Mouse (Mus musculus): ENCODE results near the gene Ncor2. TPM values are rescaled to one million over a fixed set of nuclear protein-coding genes. Genes with fewer than 3 reads are reported as not detected.

The Ncor2 gene
- polyA plus RNA-seq, 1 experiment from 2014 or later, result 17.8 TPM

DNA sequence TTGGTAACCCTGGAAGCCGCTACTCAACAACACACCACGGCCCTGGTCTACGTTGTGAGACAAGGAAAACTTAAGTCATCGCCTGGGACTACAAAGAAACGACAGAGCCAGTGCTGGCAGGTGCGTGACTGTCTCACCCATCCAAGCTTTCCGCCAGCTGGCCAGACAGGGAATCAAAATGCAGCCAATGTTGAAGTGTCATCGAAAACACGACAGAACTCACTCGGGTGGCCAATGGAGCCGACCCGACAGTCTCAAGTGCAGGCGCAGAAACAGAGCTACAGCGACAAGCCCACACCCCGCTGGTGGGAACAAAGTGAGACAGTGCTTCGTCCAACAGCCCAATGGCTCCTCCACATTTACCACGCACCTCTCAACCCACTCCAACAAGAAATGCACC lies 29.9 kb downstream of the Ncor2 start:
- H3K27me3 ChIP-seq (ENCODE audit: poor library complexity, severe bottlenecking), result no peaks in the 10 kb centered on the region
- 92% methylated on average over 17 of the region's 17 CpGs for WGBS
- H3K4me1 ChIP-seq, result peaks cover 76% of the 10 kb centered on the region
- H3K9me3 ChIP-seq, result no peaks in the 10 kb centered on the region
- no peak overlapping the region for H3K4me3 ChIP-seq
- H3K36me3 ChIP-seq (replicated peaks), result peaks cover 16% of the 10 kb centered on the region
- H3K27ac ChIP-seq, result peak overlapping the region; percentile 72
- no peak for DNase-seq (ENCODE audit: extremely low spot score, low spot score)

DNA sequence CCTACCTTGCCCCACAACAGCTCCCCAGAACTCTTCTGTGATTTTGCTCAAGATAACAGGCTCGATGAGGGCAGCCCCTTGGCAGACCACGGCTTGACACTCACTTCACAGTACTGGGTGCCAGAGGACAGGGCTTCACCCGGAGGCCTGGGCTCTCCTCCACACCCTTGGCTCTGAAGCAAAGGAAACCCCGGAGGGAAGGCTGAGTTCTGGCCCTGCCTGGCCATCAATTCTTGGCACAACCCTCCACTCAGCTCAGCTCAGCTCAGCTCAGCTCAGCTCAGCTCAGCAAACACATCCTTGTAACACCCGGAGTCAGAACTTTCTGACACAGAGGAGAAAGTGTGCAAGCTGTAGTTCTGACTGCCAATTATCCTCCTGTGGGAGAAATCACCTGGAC lies 30.3 kb downstream of the Ncor2 start:
- H3K9me3 ChIP-seq, result no peaks in the 10 kb centered on the region
- peaks cover 14% of the 10 kb centered on the region for H3K36me3 ChIP-seq (replicated peaks)
- peak overlapping the region; percentile 72 for H3K27ac ChIP-seq
- H3K4me1 ChIP-seq, result peaks cover 74% of the 10 kb centered on the region
- H3K27me3 ChIP-seq (ENCODE audit: poor library complexity, severe bottlenecking), result no peaks in the 10 kb centered on the region
- no peak for DNase-seq (ENCODE audit: extremely low spot score, low spot score)
- H3K4me3 ChIP-seq, result no peak overlapping the region
- 86% methylated on average over 5 of the region's 5 CpGs for WGBS

DNA sequence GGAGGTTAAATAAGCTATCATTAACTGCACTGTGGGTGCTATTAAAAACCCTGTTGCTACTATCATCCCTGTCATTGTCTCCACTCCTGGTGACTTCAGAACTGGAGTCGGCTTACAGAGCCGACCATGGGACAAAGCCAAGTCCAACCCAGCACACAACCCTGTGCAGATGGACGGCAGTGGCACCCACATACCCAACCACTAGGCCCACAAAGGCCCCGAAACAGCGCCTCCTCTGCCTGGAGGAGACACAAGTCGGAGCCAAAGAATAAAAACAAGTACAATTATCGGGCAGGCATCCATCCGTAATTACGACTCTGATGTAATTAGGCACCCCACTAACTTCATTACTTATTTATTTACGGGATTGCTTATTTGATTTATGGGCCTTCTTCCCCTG lies 30.8 kb downstream of the Ncor2 start:
- H3K36me3 ChIP-seq (replicated peaks), result peaks cover 11% of the 10 kb centered on the region
- no peaks in the 10 kb centered on the region for H3K27me3 ChIP-seq (ENCODE audit: poor library complexity, severe bottlenecking)
- 74% methylated on average over 10 of the region's 10 CpGs for WGBS
- DNase-seq (ENCODE audit: extremely low spot score, low spot score), result no peak
- H3K4me3 ChIP-seq, result no peak overlapping the region
- H3K9me3 ChIP-seq, result no peaks in the 10 kb centered on the region
- H3K27ac ChIP-seq, result peak overlapping the region; percentile 72; the same call in 1 of the 2 replicates
- H3K4me1 ChIP-seq, result peaks cover 74% of the 10 kb centered on the region

DNA sequence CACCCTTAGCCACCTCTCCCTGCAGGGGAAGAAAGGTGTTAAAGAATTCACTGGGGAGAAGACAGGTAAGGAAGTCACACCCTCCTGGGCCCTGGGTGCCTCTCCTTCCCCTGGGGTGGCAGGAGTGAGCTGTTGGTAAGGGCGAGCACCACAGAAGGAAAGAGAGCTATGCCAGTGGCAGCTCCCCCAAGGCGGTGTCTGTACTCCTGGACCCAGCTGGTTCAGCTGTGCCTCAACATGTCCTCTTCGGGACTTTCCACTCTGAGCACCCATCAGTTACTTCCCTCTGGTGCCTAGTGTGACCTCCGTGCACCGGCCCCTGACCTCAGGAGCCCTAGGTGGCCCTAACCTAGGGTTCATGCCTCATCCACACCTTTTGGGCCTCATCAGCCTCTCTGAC lies 31.9 kb downstream of the Ncor2 start:
- H3K4me1 ChIP-seq, result peaks cover 74% of the 10 kb centered on the region
- H3K27ac ChIP-seq, result 0 out of 2 replicates have a peak overlapping the region, but pooled peaks have one; percentile 1
- 89% methylated on average over 4 of the region's 5 CpGs for WGBS
- no peak for DNase-seq (ENCODE audit: extremely low spot score, low spot score)
- no peak overlapping the region for H3K4me3 ChIP-seq
- peaks cover 8% of the 10 kb centered on the region for H3K36me3 ChIP-seq (replicated peaks)
- no peaks in the 10 kb centered on the region for H3K9me3 ChIP-seq
- no peaks in the 10 kb centered on the region for H3K27me3 ChIP-seq (ENCODE audit: poor library complexity, severe bottlenecking)

DNA sequence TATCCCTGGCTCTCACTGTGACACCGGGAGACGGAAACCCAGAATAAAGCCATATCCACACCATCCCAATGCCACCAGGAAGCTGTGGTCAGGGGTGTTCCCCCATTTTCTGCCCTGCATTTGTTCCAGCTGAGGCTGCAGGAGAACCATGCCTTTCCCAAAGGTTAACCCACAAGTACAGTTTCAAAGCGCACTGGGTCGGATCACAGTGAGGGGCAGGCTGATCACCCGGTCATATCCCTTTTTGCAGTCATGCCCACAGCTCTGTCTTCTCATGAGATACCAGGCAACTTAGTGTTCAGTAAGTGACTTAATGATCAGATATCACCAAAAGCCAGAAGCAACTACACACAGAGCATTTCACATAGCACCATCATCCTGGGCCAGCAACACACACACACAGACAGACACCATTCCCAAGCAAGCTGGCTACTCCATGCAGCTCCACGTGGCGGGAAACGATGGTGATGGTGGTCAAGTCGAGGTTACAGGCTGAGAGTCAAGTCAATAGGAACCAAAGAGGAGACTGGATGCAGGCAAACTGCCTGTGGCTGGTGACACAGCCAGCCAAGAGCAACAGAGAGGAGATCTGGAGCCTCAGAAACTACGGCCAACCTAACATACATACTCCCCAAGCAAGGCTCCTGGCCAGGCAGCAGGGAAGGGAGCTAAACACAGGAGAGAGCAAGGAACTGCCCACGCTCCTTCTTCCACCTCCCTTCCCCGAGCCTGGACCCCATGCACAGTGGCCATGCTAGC lies 35.7 kb downstream of the Ncor2 start:
- H3K4me1 ChIP-seq, result peaks cover 75% of the 10 kb centered on the region
- peak overlapping the region; percentile 97 for H3K27ac ChIP-seq
- 89% methylated on average over 12 of the region's 12 CpGs for WGBS
- no peaks in the 10 kb centered on the region for H3K27me3 ChIP-seq (ENCODE audit: poor library complexity, severe bottlenecking)
- H3K4me3 ChIP-seq, result no peak overlapping the region
- H3K9me3 ChIP-seq, result no peaks in the 10 kb centered on the region
- peaks cover 8% of the 10 kb centered on the region for H3K36me3 ChIP-seq (replicated peaks)
- DNase-seq (ENCODE audit: extremely low spot score, low spot score), result no peak

DNA sequence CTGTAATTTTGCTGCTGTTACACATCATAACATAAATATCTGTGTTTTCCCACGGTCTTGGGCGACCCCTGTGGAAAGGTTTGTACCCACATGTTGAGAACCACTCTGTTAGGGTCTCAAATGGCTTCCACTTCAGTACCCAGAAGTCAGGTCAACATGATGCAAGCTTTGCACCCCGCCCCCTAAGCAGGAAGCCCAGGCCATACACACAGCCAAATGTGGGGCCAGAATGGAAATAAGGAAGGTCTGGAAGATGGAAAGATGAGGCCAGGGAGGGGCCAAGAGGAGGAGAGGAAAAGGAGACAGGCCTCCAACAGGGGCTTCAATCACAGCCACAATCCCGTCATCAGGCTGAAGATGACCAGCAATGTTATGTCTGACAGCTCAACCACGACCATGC lies 37.1 kb downstream of the Ncor2 start:
- 64% methylated on average over 5 of the region's 5 CpGs for WGBS
- H3K27ac ChIP-seq, result peak overlapping the region; percentile 97
- no peaks in the 10 kb centered on the region for H3K9me3 ChIP-seq
- H3K36me3 ChIP-seq (replicated peaks), result peaks cover 12% of the 10 kb centered on the region
- H3K27me3 ChIP-seq (ENCODE audit: poor library complexity, severe bottlenecking), result no peaks in the 10 kb centered on the region
- no peak for DNase-seq (ENCODE audit: extremely low spot score, low spot score)
- H3K4me1 ChIP-seq, result peaks cover 75% of the 10 kb centered on the region
- peak overlapping the region; percentile 50; the same call in 1 of the 2 replicates for H3K4me3 ChIP-seq

DNA sequence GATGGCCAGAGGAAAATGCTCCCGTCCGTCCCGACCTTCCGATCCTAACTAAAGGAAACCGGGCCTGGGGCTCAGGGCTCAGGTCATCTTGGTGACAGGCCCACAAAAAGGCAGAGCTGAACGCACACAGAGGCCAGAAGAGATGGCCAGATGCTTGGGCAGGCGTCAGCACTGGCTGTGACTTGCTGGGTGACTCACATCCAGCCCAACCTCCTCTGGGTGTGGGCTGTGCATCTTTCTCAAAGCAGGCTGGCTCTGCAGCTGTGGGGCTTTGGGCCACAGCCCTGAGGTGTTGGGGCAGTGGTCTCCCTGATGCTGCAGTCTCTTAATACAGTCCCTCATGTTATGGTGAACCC lies 37.5 kb downstream of the Ncor2 start:
- WGBS, result 2% methylated on average over 7 of the region's 7 CpGs
- Histone ChIP-seq H3K4me1 (peaks cover 79% of the 10 kb centered on the region), H3K27me3 (ENCODE audit: poor library complexity, severe bottlenecking) (no peaks in the 10 kb centered on the region), H3K27ac (peak overlapping the region; percentile 97), H3K36me3 (replicated peaks) (peaks cover 12% of the 10 kb centered on the region), H3K4me3 (peak overlapping the region; percentile 50), H3K9me3 (no peaks in the 10 kb centered on the region)
- DNase-seq (ENCODE audit: extremely low spot score, low spot score), result no peak

DNA sequence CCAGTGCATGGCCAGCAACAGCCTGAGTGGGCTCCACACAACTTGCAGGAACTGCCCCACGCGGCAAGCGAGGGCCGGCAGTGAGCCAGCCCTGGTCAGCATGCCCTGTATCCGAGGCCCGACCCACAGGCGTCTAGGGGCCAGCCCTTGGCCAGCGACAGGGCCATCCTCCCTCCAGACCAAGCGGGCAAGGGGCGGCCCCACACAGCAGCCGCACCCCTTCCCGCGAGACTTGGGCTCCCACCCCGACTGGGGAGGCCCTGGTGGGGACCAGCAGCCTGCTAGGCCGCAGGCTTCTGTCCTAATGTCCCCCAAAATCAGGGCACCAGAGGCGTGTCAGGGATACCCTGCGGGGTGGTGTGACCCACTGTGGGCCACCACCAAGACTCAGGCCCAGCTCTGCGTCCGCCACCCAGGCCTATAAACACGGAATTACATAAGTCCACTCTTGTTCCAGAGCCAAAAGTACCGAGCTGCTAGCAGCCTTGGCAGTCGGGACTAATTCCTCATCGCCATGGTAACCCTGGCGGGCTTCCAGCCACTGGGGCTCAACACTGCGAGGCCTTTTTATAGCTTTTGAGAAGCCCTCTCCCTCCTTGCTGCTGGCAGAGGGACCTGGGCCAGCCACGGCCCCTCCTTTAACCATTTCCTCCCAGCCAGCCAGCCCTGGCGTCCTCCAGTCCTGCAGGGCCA lies 38.0 kb downstream of the Ncor2 start:
- WGBS, result 22% methylated on average over 27 of the region's 27 CpGs
- Histone ChIP-seq H3K4me3 (peak overlapping the region; percentile 50), H3K9me3 (no peaks in the 10 kb centered on the region), H3K36me3 (replicated peaks) (peaks cover 12% of the 10 kb centered on the region), H3K27ac (peak overlapping the region; percentile 97), H3K4me1 (peaks cover 81% of the 10 kb centered on the region), H3K27me3 (ENCODE audit: poor library complexity, severe bottlenecking) (no peaks in the 10 kb centered on the region)
- peak; percentile 90 for DNase-seq (ENCODE audit: extremely low spot score, low spot score)

DNA sequence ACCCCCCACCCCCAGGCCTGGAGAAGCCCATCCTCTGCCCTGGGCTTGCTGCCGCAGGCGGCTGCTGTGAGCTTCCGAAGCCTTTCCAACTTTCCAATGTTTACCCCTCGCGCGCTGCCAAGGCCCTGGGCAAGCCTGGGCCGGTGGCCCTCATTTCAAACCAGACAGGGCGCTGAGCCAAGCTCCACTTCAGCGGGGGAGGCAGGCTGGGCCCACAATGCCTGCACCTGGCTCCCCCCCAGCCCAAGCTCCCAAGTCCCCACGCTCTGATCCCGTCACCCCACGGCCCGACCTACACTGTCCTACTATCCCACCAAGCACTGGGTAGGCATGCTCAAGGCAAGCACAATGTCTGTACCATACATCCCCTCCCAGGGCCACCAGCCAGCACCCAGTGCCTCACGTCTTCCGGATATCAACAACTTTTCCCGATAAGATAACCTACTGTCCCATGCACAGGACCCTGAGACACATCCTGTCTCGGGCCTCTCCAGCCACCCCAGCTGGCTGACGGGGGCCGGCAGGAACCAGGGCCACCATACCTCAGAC lies 38.8 kb downstream of the Ncor2 start:
- WGBS, result 82% methylated on average over 19 of the region's 19 CpGs
- Histone ChIP-seq H3K36me3 (replicated peaks) (peaks cover 12% of the 10 kb centered on the region), H3K9me3 (no peaks in the 10 kb centered on the region), H3K27ac (peak overlapping the region; percentile 97), H3K4me1 (peaks cover 86% of the 10 kb centered on the region), H3K27me3 (ENCODE audit: poor library complexity, severe bottlenecking) (no peaks in the 10 kb centered on the region), H3K4me3 (peak overlapping the region; percentile 50)
- DNase-seq (ENCODE audit: extremely low spot score, low spot score), result no peak

DNA sequence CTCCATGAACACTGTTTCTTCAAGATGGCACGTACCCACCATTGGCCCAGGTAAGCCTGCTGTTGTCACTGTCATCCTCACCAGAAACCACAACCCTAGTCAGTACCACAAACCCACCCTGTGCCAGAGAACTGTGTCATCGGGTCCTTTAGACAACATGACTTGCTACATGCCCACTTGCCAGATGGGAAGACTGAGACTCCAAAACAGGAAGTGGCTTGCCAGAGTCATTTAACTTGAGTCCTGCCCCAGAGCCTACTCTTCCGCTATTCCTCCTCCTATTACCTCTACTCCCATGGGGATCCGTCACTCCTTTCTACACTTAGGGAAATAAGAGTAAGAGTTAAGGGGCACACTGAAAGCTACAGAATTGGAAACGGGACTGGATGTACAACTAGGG lies 39.4 kb downstream of the Ncor2 start:
- Histone ChIP-seq H3K4me3 (peak overlapping the region; percentile 50; the same call in 1 of the 2 replicates), H3K27me3 (ENCODE audit: poor library complexity, severe bottlenecking) (no peaks in the 10 kb centered on the region), H3K9me3 (no peaks in the 10 kb centered on the region), H3K4me1 (peaks cover 92% of the 10 kb centered on the region), H3K36me3 (replicated peaks) (peaks cover 12% of the 10 kb centered on the region), H3K27ac (peak overlapping the region; percentile 97)
- DNase-seq (ENCODE audit: extremely low spot score, low spot score), result no peak
- WGBS, result 93% methylated on average over 5 of the region's 5 CpGs

DNA sequence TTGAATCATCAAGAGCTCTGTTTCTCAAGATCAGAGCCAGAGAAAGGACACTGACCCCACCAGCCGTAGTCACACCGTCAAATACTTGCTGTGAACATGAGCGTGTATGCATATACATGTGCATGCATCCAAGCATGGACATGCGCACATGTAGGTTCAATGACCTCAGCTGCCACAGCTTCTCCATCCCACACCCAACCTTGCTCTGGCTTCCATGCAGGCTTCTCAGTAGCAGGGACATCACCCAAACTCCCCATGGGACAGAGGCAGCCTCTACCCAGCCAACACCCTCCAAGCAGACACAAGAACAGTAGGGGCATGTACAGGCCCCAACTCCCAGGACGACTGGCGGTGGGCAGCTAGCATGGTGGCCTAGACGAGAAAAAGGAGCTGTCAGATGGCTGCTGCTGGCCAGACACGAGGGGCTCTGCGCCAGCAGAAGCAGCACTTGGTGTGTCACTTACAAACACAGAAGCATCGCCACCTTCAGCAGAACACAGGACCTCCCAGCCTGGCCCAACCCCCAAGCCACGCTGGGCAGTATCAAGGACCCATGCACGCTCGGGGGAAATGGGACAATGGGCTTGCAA lies 40.1 kb downstream of the Ncor2 start:
- WGBS, result 93% methylated on average over 13 of the region's 13 CpGs
- no peaks in the 10 kb centered on the region for H3K27me3 ChIP-seq (ENCODE audit: poor library complexity, severe bottlenecking)
- DNase-seq (ENCODE audit: extremely low spot score, low spot score), result no peak
- peak overlapping the region; percentile 97 for H3K27ac ChIP-seq
- H3K4me3 ChIP-seq, result no peak overlapping the region
- H3K4me1 ChIP-seq, result peaks cover 98% of the 10 kb centered on the region
- H3K36me3 ChIP-seq (replicated peaks), result peaks cover 12% of the 10 kb centered on the region
- H3K9me3 ChIP-seq, result no peaks in the 10 kb centered on the region

DNA sequence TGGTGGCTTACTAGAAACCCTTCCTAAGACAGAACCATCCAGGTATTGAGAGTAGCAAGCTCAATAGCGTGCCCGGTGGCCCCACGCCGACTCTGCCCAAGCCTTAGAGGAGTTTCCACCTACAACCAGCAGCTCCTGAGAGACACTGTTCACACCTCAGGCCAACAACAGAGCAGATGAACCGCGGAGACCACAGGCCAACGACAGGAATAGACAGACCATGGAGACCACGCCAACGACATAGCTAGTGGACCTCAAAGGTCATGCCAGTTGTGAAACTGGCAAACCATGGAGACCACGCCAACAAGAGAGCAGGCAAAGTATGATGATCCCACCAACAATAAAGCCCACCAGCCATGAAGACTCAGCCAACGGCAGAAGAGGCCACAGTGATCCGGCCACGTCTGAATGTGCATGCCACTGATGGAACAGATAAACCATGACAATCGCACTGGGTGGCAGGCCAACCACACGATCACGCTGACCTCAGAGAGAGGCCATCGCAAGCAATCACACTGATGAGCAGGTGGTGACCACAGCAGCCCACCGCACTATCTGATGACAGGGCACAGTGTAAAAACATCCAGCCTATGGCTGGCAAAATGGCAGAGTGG lies 41.2 kb downstream of the Ncor2 start:
- Histone ChIP-seq H3K4me1 (peaks cover 98% of the 10 kb centered on the region), H3K27ac (peak overlapping the region; percentile 71)
- WGBS, result 90% methylated on average over 18 of the region's 18 CpGs

More for the DNA sequence above, 41.2 kb downstream of the Ncor2 start:
- no peak for DNase-seq (ENCODE audit: extremely low spot score, low spot score)
- H3K9me3 ChIP-seq, result no peaks in the 10 kb centered on the region
- H3K4me3 ChIP-seq, result no peak overlapping the region
- H3K27me3 ChIP-seq (ENCODE audit: poor library complexity, severe bottlenecking), result no peaks in the 10 kb centered on the region
- H3K36me3 ChIP-seq (replicated peaks), result peaks cover 19% of the 10 kb centered on the region
